Mouse (Mus musculus) lung, postnatal 10 days (tissue): ENCODE measurements around the gene Mrpl30.

Source experiments
- DNase-seq: peaks from one replicate; pipeline ENCODE4 v3.0.0; 2021

The Mrpl30 gene

GRCm38 (mm10) chr1:37890025-37890652 is at the start of gene Mrpl30, which contains the start of gene Mitd1:
Gene Mrpl30 (plus strand): TSS chr1:37890477.
Gene Mitd1 (minus strand): TSS chr1:37890411.
- peak; percentile 94 for DNase-seq

- DNase-seq, result no peak
Observed at GRCm38 (mm10) chr1:37846878-37847277, 43.4 kb upstream of the Mrpl30 start.

GRCm38 (mm10) chr1:37850696-37851095 is 39.6 kb upstream of the Mrpl30 start:
- DNase-seq, result no peak

- peak; percentile 99 for DNase-seq
Observed at GRCm38 (mm10) chr1:37864511-37865400, 25.5 kb upstream of the Mrpl30 start.

GRCm38 (mm10) chr1:37865401-37866215 is 24.7 kb upstream of the Mrpl30 start:
- DNase-seq, result no peak

GRCm38 (mm10) chr1:37866286-37866685 is 24.0 kb upstream of the Mrpl30 start, which contains the start of gene Tsga10:
Gene Tsga10 (minus strand): TSS chr1:37866429.
- DNase-seq, result no peak

- peak; percentile 59 for DNase-seq
Observed at GRCm38 (mm10) chr1:37867056-37867455, 23.2 kb upstream of the Mrpl30 start.

GRCm38 (mm10) chr1:37867684-37868322 is 22.5 kb upstream of the Mrpl30 start:
- no peak for DNase-seq

GRCm38 (mm10) chr1:37868640-37869039 is 21.6 kb upstream of the Mrpl30 start:
- no peak for DNase-seq

GRCm38 (mm10) chr1:37869362-37869761 is 20.9 kb upstream of the Mrpl30 start:
- DNase-seq, result no peak

- DNase-seq, result peak; percentile 54
Observed at GRCm38 (mm10) chr1:37871704-37872103, 18.6 kb upstream of the Mrpl30 start, which contains the start of gene Lipt1. Gene Lipt1 (plus strand): TSS chr1:37871738.

GRCm38 (mm10) chr1:37872131-37873067 is 17.9 kb upstream of the Mrpl30 start:
- DNase-seq, result peak; percentile 82

- no peak for DNase-seq
Observed at GRCm38 (mm10) chr1:37873157-37873556, 17.1 kb upstream of the Mrpl30 start.

- no peak for DNase-seq
Observed at GRCm38 (mm10) chr1:37877736-37878460, 12.4 kb upstream of the Mrpl30 start.

GRCm38 (mm10) chr1:37883411-37883810 is 6.9 kb upstream of the Mrpl30 start:
- DNase-seq, result no peak

- no peak for DNase-seq
Observed at GRCm38 (mm10) chr1:37884451-37884850, 5.8 kb upstream of the Mrpl30 start.

GRCm38 (mm10) chr1:37889206-37889605 is 1.1 kb upstream of the Mrpl30 start:
- DNase-seq, result no peak

- DNase-seq, result no peak
Observed at GRCm38 (mm10) chr1:37891400-37891799, 1.1 kb downstream of the Mrpl30 start.

- no peak for DNase-seq
Observed at GRCm38 (mm10) chr1:37894606-37895005, 4.3 kb downstream of the Mrpl30 start.

GRCm38 (mm10) chr1:37899816-37900215 is 9.5 kb downstream of the Mrpl30 start:
- no peak for DNase-seq

GRCm38 (mm10) chr1:37900288-37900687 is 10.0 kb downstream of the Mrpl30 start:
- DNase-seq, result no peak
